Mouse (Mus musculus) forebrain, embryonic 11.5 days (tissue): ENCODE results near the gene Bpifb2. TPM values are rescaled to one million over a fixed set of nuclear protein-coding genes. Genes with fewer than 3 reads are reported as not detected.

Source experiments
- ATAC-seq: fragments of 200-750 bp; cut with Nextera tagmentation; replicated peaks from 2 replicates; pipeline ENCODE4 v1.8.0; 2017; ENCODE audit warnings: moderate TSS enrichment; ENCODE audit not compliant: low FRiP score
- DNase-seq: peaks from one replicate; pipeline ENCODE4 v3.0.0-alpha.2; 2017; ENCODE audit warnings: low spot score
- H3K27ac ChIP-seq: fragments of 300-500 bp; sonication (generic); 2 replicates; pipeline ENCODE4 v1.5.1; 2014; ENCODE audit warnings: low read depth, low read length
- H3K27me3 ChIP-seq: fragments of 300-500 bp; sonication (generic); 2 replicates; pipeline ENCODE4 v1.6.1; 2014; ENCODE audit warnings: mild to moderate bottlenecking, low read length, mixed read lengths; ENCODE audit not compliant: control insufficient read depth, insufficient read depth
- H3K36me3 ChIP-seq: fragments of 300-500 bp; sonication (generic); 2 replicates; pipeline ENCODE4 v1.6.1; 2014; ENCODE audit warnings: mild to moderate bottlenecking, low read length, moderate library complexity, mixed read lengths; ENCODE audit not compliant: control insufficient read depth, insufficient read depth
- H3K4me1 ChIP-seq: fragments of 300-500 bp; sonication (generic); replicated peaks from 2 replicates; pipeline ENCODE4 v1.6.1; 2014; ENCODE audit warnings: low read length, mixed read lengths; ENCODE audit not compliant: control insufficient read depth, insufficient read depth
- H3K4me2 ChIP-seq: fragments of 300-500 bp; sonication (generic); 2 replicates; pipeline ENCODE4 v1.6.1; 2014; ENCODE audit warnings: low read depth, mild to moderate bottlenecking, low read length, moderate library complexity, mixed read lengths; ENCODE audit not compliant: severe bottlenecking
- H3K4me3 ChIP-seq: fragments of 300-500 bp; sonication (generic); 2 replicates; pipeline ENCODE4 v1.5.1; 2014; ENCODE audit warnings: low read depth, low read length
- H3K9ac ChIP-seq: fragments of 300-500 bp; sonication (generic); 2 replicates; pipeline ENCODE4 v1.6.1; 2014; ENCODE audit warnings: low read length
- H3K9me3 ChIP-seq: fragments of 300-500 bp; sonication (generic); 2 replicates; pipeline ENCODE4 v1.6.1; 2016; ENCODE audit warnings: low read length, mixed read lengths; ENCODE audit not compliant: control insufficient read depth
- WGBS: fragments of 180-500 bp; shearing (Covaris S2); extraction: QIAGEN DNeasy Blood & Tissue Kit; methylation state at CpG from one replicate; pipeline ENCODE4 v1.1.7; 2014; 5-methylcytosine and 5-hydroxymethylcytosine counted together
- polyA plus RNA-seq: library from polyadenylated mRNA; unstranded; fragments of >200 nt; fragmentation: Nextera tagmentation; extraction: Ambion mirVana; gene quantifications from 2 replicates; pipeline ENCODE4 v1.2.1, GENCODE M21; 2014

Gene Bpifb2
- polyA plus RNA-seq, 1 experiment from 2014 or later: not detected

GRCm38 (mm10) chr2:153906626-153907025, 31.8 kb downstream of the Bpifb2 start:
- H3K4me2 ChIP-seq: no peak overlapping the region
- H3K4me3 ChIP-seq: no peak overlapping the region
- 93% methylated on average over 4 of the region's 4 CpGs for WGBS
- H3K4me1 ChIP-seq: no peaks in the 10 kb centered on the region
- H3K9me3 ChIP-seq: no peaks in the 10 kb centered on the region
- no peaks in the 10 kb centered on the region for H3K36me3 ChIP-seq
- H3K27ac ChIP-seq: no peak overlapping the region
- ATAC-seq (no peak), DNase-seq (no peak)
- H3K9ac ChIP-seq: no peak overlapping the region
- no peaks in the 10 kb centered on the region for H3K27me3 ChIP-seq

- Histone ChIP-seq H3K27me3 (no peaks in the 10 kb centered on the region), H3K4me3 (no peak overlapping the region), H3K4me1 (no peaks in the 10 kb centered on the region), H3K9ac (no peak overlapping the region), H3K4me2 (no peak overlapping the region), H3K36me3 (no peaks in the 10 kb centered on the region), H3K27ac (no peak overlapping the region), H3K9me3 (no peaks in the 10 kb centered on the region)
- 69% methylated on average over 5 of the region's 5 CpGs for WGBS
- ATAC-seq (no peak), DNase-seq (no peak)
Observed at GRCm38 (mm10) chr2:153914151-153914550, 39.3 kb downstream of the Bpifb2 start.

- WGBS: 70% methylated on average over 8 of the region's 8 CpGs
- H3K4me2 ChIP-seq: no peak within 1 kb of the TSS
- H3K36me3 ChIP-seq: no peaks in the 10 kb centered on the region
- no peaks in the 10 kb centered on the region for H3K27me3 ChIP-seq
- no peaks in the 10 kb centered on the region for H3K9me3 ChIP-seq
- ATAC-seq (no peak), DNase-seq (no peak)
- H3K4me3 ChIP-seq: no peak within 1 kb of the TSS
- H3K4me1 ChIP-seq: no peaks in the 10 kb centered on the region
- H3K27ac ChIP-seq: no peak within 1 kb of the TSS
- H3K9ac ChIP-seq: no peak within 1 kb of the TSS
Observed at GRCm38 (mm10) chr2:153917930-153918329, 43.1 kb downstream of the Bpifb2 start, which contains the start of gene Bpifb3. Gene Bpifb3 (plus strand): TSS chr2:153918230.

DNA sequence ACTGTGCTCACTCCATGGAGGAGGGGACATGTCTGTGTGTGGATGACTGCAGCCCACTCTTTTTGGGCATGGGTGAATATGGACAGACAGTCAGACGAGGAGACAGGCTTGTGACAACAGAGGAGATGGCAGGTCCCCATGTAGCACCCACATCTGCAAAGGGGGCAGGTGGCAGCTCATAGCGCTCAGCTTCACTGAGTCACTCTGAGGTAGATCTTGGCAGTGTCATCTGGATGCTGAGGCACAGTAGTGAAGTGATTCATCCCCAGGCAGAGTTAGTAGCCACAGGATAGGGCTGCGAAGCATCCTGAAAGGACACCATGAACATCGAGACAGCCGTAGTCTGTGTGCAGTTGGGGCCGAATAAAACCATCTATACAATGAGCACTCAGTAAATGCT, 46.4 kb downstream of the Bpifb2 start:
- WGBS: 91% methylated on average over 6 of the region's 6 CpGs
- Histone ChIP-seq H3K9ac (no peak overlapping the region), H3K4me2 (no peak overlapping the region), H3K4me1 (no peaks in the 10 kb centered on the region), H3K4me3 (no peak overlapping the region), H3K27me3 (no peaks in the 10 kb centered on the region), H3K36me3 (no peaks in the 10 kb centered on the region), H3K27ac (no peak overlapping the region), H3K9me3 (no peaks in the 10 kb centered on the region)
- DNase-seq (no peak), ATAC-seq (no peak)

GRCm38 (mm10) chr2:153929871-153930413, 55.1 kb downstream of the Bpifb2 start:
- ATAC-seq (peak; percentile 55), DNase-seq (peak; percentile 76)
- Histone ChIP-seq H3K27ac (no peak overlapping the region), H3K4me2 (no peak overlapping the region), H3K9me3 (no peaks in the 10 kb centered on the region), H3K27me3 (no peaks in the 10 kb centered on the region), H3K36me3 (no peaks in the 10 kb centered on the region), H3K4me3 (no peak overlapping the region), H3K9ac (no peak overlapping the region), H3K4me1 (no peaks in the 10 kb centered on the region; the same call in 1 of the 2 replicates)
- WGBS: 50% methylated on average over 3 of the region's 3 CpGs

- no peaks in the 10 kb centered on the region for H3K36me3 ChIP-seq
- no peak overlapping the region for H3K4me3 ChIP-seq
- 70% methylated on average over 6 of the region's 6 CpGs for WGBS
- no peaks in the 10 kb centered on the region; the same call in 1 of the 2 replicates for H3K4me1 ChIP-seq
- no peak overlapping the region for H3K27ac ChIP-seq
- no peaks in the 10 kb centered on the region for H3K27me3 ChIP-seq
- no peak overlapping the region for H3K4me2 ChIP-seq
- DNase-seq (no peak), ATAC-seq (no peak)
- H3K9ac ChIP-seq: no peak overlapping the region
- H3K9me3 ChIP-seq: no peaks in the 10 kb centered on the region
Observed at GRCm38 (mm10) chr2:153931125-153931524, 56.3 kb downstream of the Bpifb2 start.

- no peaks in the 10 kb centered on the region for H3K9me3 ChIP-seq
- H3K36me3 ChIP-seq: no peaks in the 10 kb centered on the region
- no peak overlapping the region for H3K4me3 ChIP-seq
- no peak overlapping the region for H3K27ac ChIP-seq
- 86% methylated on average over 6 of the region's 6 CpGs for WGBS
- ATAC-seq: no peak
- H3K4me2 ChIP-seq: no peak overlapping the region
- DNase-seq: no peak
- H3K4me1 ChIP-seq: no peaks in the 10 kb centered on the region; the same call in 1 of the 2 replicates
- no peak overlapping the region for H3K9ac ChIP-seq
- H3K27me3 ChIP-seq: no peaks in the 10 kb centered on the region
Observed at GRCm38 (mm10) chr2:153933311-153933710, 58.5 kb downstream of the Bpifb2 start.

- H3K4me1 ChIP-seq: no peaks in the 10 kb centered on the region; the same call in 1 of the 2 replicates
- DNase-seq: no peak
- no peak overlapping the region for H3K4me3 ChIP-seq
- WGBS: 90% methylated on average over 6 of the region's 6 CpGs
- H3K4me2 ChIP-seq: no peak overlapping the region
- no peak for ATAC-seq
- no peak overlapping the region for H3K9ac ChIP-seq
- no peaks in the 10 kb centered on the region for H3K27me3 ChIP-seq
- no peak overlapping the region for H3K27ac ChIP-seq
- no peaks in the 10 kb centered on the region for H3K36me3 ChIP-seq
- no peaks in the 10 kb centered on the region for H3K9me3 ChIP-seq
Observed at GRCm38 (mm10) chr2:153935348-153935747, 60.5 kb downstream of the Bpifb2 start.

- no peak within 1 kb of the TSS for H3K4me2 ChIP-seq
- H3K9ac ChIP-seq: no peak within 1 kb of the TSS
- no peaks in the 10 kb centered on the region for H3K4me1 ChIP-seq
- H3K9me3 ChIP-seq: no peaks in the 10 kb centered on the region
- no peak within 1 kb of the TSS for H3K4me3 ChIP-seq
- no peak for ATAC-seq
- H3K36me3 ChIP-seq: no peaks in the 10 kb centered on the region
- H3K27ac ChIP-seq: no peak within 1 kb of the TSS
- H3K27me3 ChIP-seq: no peaks in the 10 kb centered on the region
- no peak for DNase-seq
- WGBS: 83% methylated on average over 5 of the region's 5 CpGs
Observed at GRCm38 (mm10) chr2:153937843-153938242, 63.0 kb downstream of the Bpifb2 start, which contains the start of gene Bpifb4. Gene Bpifb4 (plus strand): TSS chr2:153938212.
